Mouse (Mus musculus) lung, embryonic 15.5 days (tissue): Measurements from ENCODE around the gene Sars2. TPM values are rescaled to one million over a fixed set of nuclear protein-coding genes. Genes with fewer than 3 reads are reported as not detected.

Experiments
- ATAC-seq: fragments of 200-750 bp; cut with Nextera tagmentation; 2 replicates; pipeline ENCODE4 v1.8.0; 2017; ENCODE audit warnings: moderate number of reproducible peaks, borderline replicate concordance; ENCODE audit not compliant: low FRiP score, low TSS enrichment; ENCODE audit errors: extremely low read depth
- H3K27ac ChIP-seq: fragments of 300-500 bp; sonication (generic); 2 replicates; pipeline ENCODE4 v1.5.1; 2015; ENCODE audit warnings: moderate library complexity, mild to moderate bottlenecking, inconsistent platforms
- H3K27me3 ChIP-seq: fragments of 300-500 bp; sonication (generic); 2 replicates; pipeline ENCODE4 v1.6.1; 2015; ENCODE audit warnings: inconsistent platforms
- H3K36me3 ChIP-seq: fragments of 300-500 bp; sonication (generic); 2 replicates; pipeline ENCODE4 v1.6.1; 2015; ENCODE audit warnings: inconsistent platforms
- H3K4me1 ChIP-seq: fragments of 300-500 bp; sonication (generic); 2 replicates; pipeline ENCODE4 v1.6.1; 2015; ENCODE audit warnings: inconsistent platforms
- H3K4me2 ChIP-seq: fragments of 300-500 bp; sonication (generic); 2 replicates; pipeline ENCODE4 v1.6.1; 2015; ENCODE audit warnings: inconsistent platforms, mild to moderate bottlenecking, moderate library complexity
- H3K4me3 ChIP-seq: fragments of 300-500 bp; sonication (generic); 2 replicates; pipeline ENCODE4 v1.5.1; 2015; ENCODE audit warnings: mild to moderate bottlenecking, inconsistent platforms
- H3K9ac ChIP-seq: fragments of 300-500 bp; sonication (generic); 2 replicates; pipeline ENCODE4 v1.6.1; 2015; ENCODE audit warnings: inconsistent platforms
- H3K9me3 ChIP-seq: fragments of 300-500 bp; sonication (generic); 2 replicates; pipeline ENCODE4 v1.6.1; 2016; ENCODE audit warnings: inconsistent platforms
- WGBS: fragments of 180-500 bp; shearing (Covaris S2); methylation state at CpG from one replicate; pipeline ENCODE4 v1.1.7; 2015; 5-methylcytosine and 5-hydroxymethylcytosine counted together
- polyA plus RNA-seq: library from polyadenylated mRNA; unstranded; fragments of >200 nt; fragmentation: Nextera tagmentation; extraction: Ambion mirVana; gene quantifications from 2 replicates; pipeline ENCODE4 v1.2.1, GENCODE M21; 2015

Sars2 gene
- polyA plus RNA-seq, 1 experiment from 2014 or later, result 27.7 TPM

- Histone ChIP-seq H3K9me3 (no peaks in the 10 kb centered on the region), H3K4me1 (peaks cover 16% of the 10 kb centered on the region), H3K27me3 (no peaks in the 10 kb centered on the region), H3K36me3 (peaks cover 4% of the 10 kb centered on the region; the same call in 1 of the 2 replicates), H3K4me3 (peak overlapping the region; percentile 70), H3K4me2 (peak overlapping the region; percentile 59), H3K27ac (no peak overlapping the region), H3K9ac (peak overlapping the region; percentile 49)
- 5% methylated on average over 14 of the region's 14 CpGs for whole genome bisulfite sequencing
- ATAC-seq, result no peak
Observed at GRCm38 (mm10) chr7:28766910-28767309, 25.1 kb downstream of the Sars2 start.

- no peaks in the 10 kb centered on the region for H3K27me3 ChIP-seq
- H3K4me3 ChIP-seq, result peak within 1 kb of the TSS; percentile 70
- no peaks in the 10 kb centered on the region for H3K36me3 ChIP-seq
- H3K9me3 ChIP-seq, result no peaks in the 10 kb centered on the region
- H3K27ac ChIP-seq, result no peak within 1 kb of the TSS
- peak within 1 kb of the TSS; percentile 49 for H3K9ac ChIP-seq
- peak within 1 kb of the TSS; percentile 63 for H3K4me2 ChIP-seq
- ATAC-seq, result no peak
- 52% methylated on average over 7 of the region's 7 CpGs for WGBS
- H3K4me1 ChIP-seq, result peaks cover 16% of the 10 kb centered on the region
Observed at GRCm38 (mm10) chr7:28767462-28767965, 25.7 kb downstream of the Sars2 start, which contains the start of gene Nfkbib. Nfkbib (minus strand) TSS chr7:28767512.

GRCm38 (mm10) chr7:28769414-28769958 is 27.7 kb downstream of the Sars2 start:
- WGBS, result 88% methylated on average over 9 of the region's 9 CpGs
- Histone ChIP-seq H3K4me1 (peaks cover 16% of the 10 kb centered on the region), H3K27me3 (no peaks in the 10 kb centered on the region), H3K9me3 (no peaks in the 10 kb centered on the region), H3K4me3 (no peak overlapping the region), H3K27ac (no peak overlapping the region), H3K36me3 (no peaks in the 10 kb centered on the region; the same call in 1 of the 2 replicates), H3K4me2 (no peak overlapping the region), H3K9ac (no peak overlapping the region)
- ATAC-seq, result no peak

- 80% methylated on average over 3 of the region's 3 CpGs for WGBS
- no peak for ATAC-seq
- Histone ChIP-seq H3K4me2 (no peak overlapping the region), H3K27me3 (no peaks in the 10 kb centered on the region), H3K4me1 (peaks cover 14% of the 10 kb centered on the region), H3K9ac (no peak overlapping the region), H3K27ac (no peak overlapping the region), H3K36me3 (no peaks in the 10 kb centered on the region; the same call in 1 of the 2 replicates), H3K9me3 (no peaks in the 10 kb centered on the region), H3K4me3 (no peak overlapping the region)
Observed at GRCm38 (mm10) chr7:28770309-28770708, 28.5 kb downstream of the Sars2 start.

- no peaks in the 10 kb centered on the region; the same call in none of the 2 replicates for H3K36me3 ChIP-seq
- no peak overlapping the region for H3K27ac ChIP-seq
- no peak for ATAC-seq
- WGBS, result 85% methylated on average over 11 of the region's 11 CpGs
- no peaks in the 10 kb centered on the region for H3K27me3 ChIP-seq
- peaks cover 8% of the 10 kb centered on the region for H3K4me1 ChIP-seq
- H3K9me3 ChIP-seq, result no peaks in the 10 kb centered on the region
- H3K4me2 ChIP-seq, result no peak overlapping the region
- H3K9ac ChIP-seq, result no peak overlapping the region
- H3K4me3 ChIP-seq, result no peak overlapping the region
Observed at GRCm38 (mm10) chr7:28771867-28772266, 30.1 kb downstream of the Sars2 start.

- H3K27ac ChIP-seq, result no peak overlapping the region
- H3K4me3 ChIP-seq, result no peak overlapping the region
- H3K9ac ChIP-seq, result no peak overlapping the region
- no peaks in the 10 kb centered on the region for H3K9me3 ChIP-seq
- H3K27me3 ChIP-seq, result no peaks in the 10 kb centered on the region
- H3K4me1 ChIP-seq, result no peaks in the 10 kb centered on the region
- H3K36me3 ChIP-seq, result no peaks in the 10 kb centered on the region; the same call in none of the 2 replicates
- ATAC-seq, result no peak
- no peak overlapping the region for H3K4me2 ChIP-seq
- WGBS, result 77% methylated on average over 3 of the region's 3 CpGs
Observed at GRCm38 (mm10) chr7:28773163-28773562, 31.4 kb downstream of the Sars2 start.

- H3K4me1 ChIP-seq, result no peaks in the 10 kb centered on the region
- H3K27ac ChIP-seq, result no peak overlapping the region
- no peaks in the 10 kb centered on the region for H3K9me3 ChIP-seq
- H3K4me2 ChIP-seq, result no peak overlapping the region
- 76% methylated on average over 12 of the region's 12 CpGs for WGBS
- no peaks in the 10 kb centered on the region; the same call in none of the 2 replicates for H3K36me3 ChIP-seq
- H3K4me3 ChIP-seq, result no peak overlapping the region
- ATAC-seq, result no peak
- H3K27me3 ChIP-seq, result no peaks in the 10 kb centered on the region
- no peak overlapping the region for H3K9ac ChIP-seq
Observed at GRCm38 (mm10) chr7:28774164-28774563, 32.4 kb downstream of the Sars2 start.

GRCm38 (mm10) chr7:28775129-28775528 is 33.3 kb downstream of the Sars2 start:
- Histone ChIP-seq H3K27me3 (no peaks in the 10 kb centered on the region), H3K9me3 (no peaks in the 10 kb centered on the region), H3K4me3 (no peak overlapping the region), H3K27ac (no peak overlapping the region), H3K9ac (no peak overlapping the region), H3K4me1 (peaks cover under 1% of the 10 kb centered on the region), H3K4me2 (no peak overlapping the region), H3K36me3 (no peaks in the 10 kb centered on the region; the same call in none of the 2 replicates)
- no peak for ATAC-seq
- WGBS, result 89% methylated on average over 7 of the region's 7 CpGs

GRCm38 (mm10) chr7:28778825-28779224 is 37.0 kb downstream of the Sars2 start:
- H3K36me3 ChIP-seq, result no peaks in the 10 kb centered on the region; the same call in 1 of the 2 replicates
- no peaks in the 10 kb centered on the region for H3K27me3 ChIP-seq
- no peak overlapping the region for H3K4me3 ChIP-seq
- ATAC-seq, result no peak
- 79% methylated on average over 9 of the region's 9 CpGs for WGBS
- no peaks in the 10 kb centered on the region for H3K9me3 ChIP-seq
- H3K4me2 ChIP-seq, result no peak overlapping the region
- no peak overlapping the region for H3K27ac ChIP-seq
- no peak overlapping the region for H3K9ac ChIP-seq
- peaks cover 6% of the 10 kb centered on the region for H3K4me1 ChIP-seq

- H3K36me3 ChIP-seq, result no peaks in the 10 kb centered on the region; the same call in 1 of the 2 replicates
- no peak overlapping the region for H3K4me3 ChIP-seq
- no peaks in the 10 kb centered on the region for H3K27me3 ChIP-seq
- peaks cover 6% of the 10 kb centered on the region for H3K4me1 ChIP-seq
- H3K4me2 ChIP-seq, result no peak overlapping the region
- 0 out of 2 replicates have a peak overlapping the region, but pooled peaks have one; percentile 19 for H3K9ac ChIP-seq
- no peak overlapping the region for H3K27ac ChIP-seq
- peak; percentile 65; the same call in 1 of the 2 replicates for ATAC-seq
- no peaks in the 10 kb centered on the region for H3K9me3 ChIP-seq
- WGBS, result 46% methylated on average over 6 of the region's 6 CpGs
Observed at GRCm38 (mm10) chr7:28780067-28780658, 38.4 kb downstream of the Sars2 start.

- 69% methylated on average over 7 of the region's 7 CpGs for WGBS
- Histone ChIP-seq H3K4me1 (peaks cover 6% of the 10 kb centered on the region), H3K9me3 (no peaks in the 10 kb centered on the region), H3K9ac (no peak overlapping the region), H3K27ac (no peak overlapping the region), H3K4me2 (no peak overlapping the region), H3K36me3 (no peaks in the 10 kb centered on the region; the same call in 1 of the 2 replicates), H3K4me3 (no peak overlapping the region), H3K27me3 (no peaks in the 10 kb centered on the region)
- ATAC-seq, result no peak
Observed at GRCm38 (mm10) chr7:28780857-28781256, 39.1 kb downstream of the Sars2 start.

- Histone ChIP-seq H3K9ac (no peak overlapping the region), H3K27me3 (no peaks in the 10 kb centered on the region), H3K4me1 (peaks cover 6% of the 10 kb centered on the region), H3K27ac (no peak overlapping the region), H3K4me2 (no peak overlapping the region), H3K4me3 (no peak overlapping the region), H3K9me3 (no peaks in the 10 kb centered on the region), H3K36me3 (no peaks in the 10 kb centered on the region; the same call in 1 of the 2 replicates)
- ATAC-seq, result no peak
- WGBS, result 86% methylated on average over 8 of the region's 8 CpGs
Observed at GRCm38 (mm10) chr7:28781261-28781663, 39.5 kb downstream of the Sars2 start.
